Mouse (Mus musculus): Measurements from ENCODE around the gene Dvl1. TPM values are rescaled to one million over a fixed set of nuclear protein-coding genes. Genes with fewer than 3 reads are reported as not detected.

The Dvl1 gene
- 83.6 TPM for polyA plus RNA-seq (2021)

- TF ChIP-seq CTCF (IDR thresholded peaks at IDR 0.05), result no peak
- in situ Hi-C loops (cut with MboI; ENCODE audit: low pct_unique_long_range_greater_than_20kb), result no loop called here
- ChIA-PET CTCF (interaction anchor here (1.0 to 1.3 kb wide), 2 partner anchors 13 to 15 kb away, joined by 3 to 6 read pairs; no protein-coding TSS in a partner anchor), POLR2A (interaction anchor here (0.9 kb wide), 1 partner anchor 15 kb away, joined by 3 read pairs; no protein-coding TSS in a partner anchor)
- ATAC-seq, result peak; percentile 78
- H3K27me3 ChIP-seq, result no peaks in the 10 kb centered on the region
- no peak for DNase-seq (ENCODE audit: low read depth, low spot score)
Observed at GRCm38 (mm10) chr4:155846871-155847578, at the start of gene Dvl1. Dvl1 (plus strand) TSS chr4:155847402.

DNA sequence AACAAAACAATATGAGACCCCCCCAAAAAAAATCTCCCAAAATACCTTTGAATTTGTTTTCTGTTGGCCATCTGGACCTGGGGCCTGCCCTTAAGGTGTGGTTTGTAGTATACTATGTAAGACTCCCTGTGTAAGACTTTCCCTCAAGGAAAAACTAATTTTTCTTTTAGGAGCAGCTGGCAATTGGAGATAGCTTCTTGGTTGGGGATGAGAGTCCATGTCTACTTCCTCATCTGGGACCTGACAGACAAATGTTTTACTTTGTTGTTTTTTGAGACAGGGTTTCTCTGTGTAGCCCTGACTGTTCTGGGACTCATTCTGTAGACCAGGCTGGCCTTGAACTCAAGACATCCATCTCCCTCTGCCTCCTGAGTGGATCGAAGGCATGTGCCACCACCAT, 45.1 kb upstream of the Dvl1 start:
- ATAC-seq (no peak), DNase-seq (ENCODE audit: low read depth, low spot score) (no peak)
- TF ChIP-seq CTCF (IDR thresholded peaks at IDR 0.05), result no peak
- in situ Hi-C loops (cut with MboI; ENCODE audit: low pct_unique_long_range_greater_than_20kb), result no loop called here
- CTCF ChIA-PET, result interaction anchor here (1.3 to 1.4 kb wide), 3 partner anchors 8 to 22 kb away, joined by 4 read pairs; no protein-coding TSS in a partner anchor
- no peaks in the 10 kb centered on the region for H3K27me3 ChIP-seq
- POLR2A ChIA-PET, result interaction anchor here (0.7 kb wide), 1 partner anchor 41 kb away, joined by 3 read pairs; no protein-coding TSS in a partner anchor

DNA sequence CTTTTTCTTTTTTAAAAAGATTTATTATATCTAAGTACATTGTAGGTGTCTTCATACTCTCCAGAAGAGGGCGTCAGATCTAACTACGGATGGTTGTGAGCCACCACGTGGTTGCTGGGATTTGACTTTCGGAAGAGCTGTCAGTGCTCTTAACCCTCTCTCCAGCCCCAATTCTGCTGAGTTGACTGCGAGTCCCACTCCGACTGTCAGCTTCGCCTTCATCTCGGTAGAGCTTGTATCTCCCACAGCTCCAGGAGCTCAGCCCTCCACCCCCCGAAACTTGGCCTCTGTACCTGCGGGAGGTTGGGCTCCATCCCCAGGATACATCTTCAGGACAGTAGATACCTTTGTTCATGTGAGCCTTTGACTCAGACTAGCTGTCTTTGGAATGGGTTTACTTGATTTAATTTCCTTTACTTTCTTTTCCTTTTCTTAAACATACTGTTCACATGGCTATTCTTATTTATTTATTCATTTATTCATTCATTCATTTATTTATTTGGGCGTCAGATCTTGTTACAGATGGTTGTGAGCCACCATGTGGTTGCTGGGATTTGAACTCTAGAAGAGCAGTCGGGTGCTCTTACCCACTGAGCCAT, 44.4 kb upstream of the Dvl1 start, which contains the start of gene Mrpl20:
TSS of gene Mrpl20 (plus strand) at position 138 of the 599 bp plus-strand sequence.
- in situ Hi-C loops (cut with MboI; ENCODE audit: low pct_unique_long_range_greater_than_20kb), result no loop called here
- H3K27me3 ChIP-seq, result no peaks in the 10 kb centered on the region
- ATAC-seq, result peak; percentile 47
- TF ChIP-seq CTCF (IDR thresholded peaks at IDR 0.05), result no peak
- peak; percentile 30 for DNase-seq (ENCODE audit: low read depth, low spot score)
- CTCF ChIA-PET, result interaction anchor here (1.1 to 1.4 kb wide), 4 partner anchors 8 to 23 kb away, joined by 3 to 4 read pairs (median 4); no protein-coding TSS in a partner anchor
- POLR2A ChIA-PET, result interaction anchor here (0.7 kb wide), 1 partner anchor 41 kb away, joined by 3 read pairs; no protein-coding TSS in a partner anchor

GRCm38 (mm10) chr4:155803340-155804041, 43.7 kb upstream of the Dvl1 start:
- peak; percentile 56 for DNase-seq (ENCODE audit: low read depth, low spot score)
- in situ Hi-C loops (cut with MboI; ENCODE audit: low pct_unique_long_range_greater_than_20kb), result no loop called here
- peak; percentile 51 for ATAC-seq
- POLR2A ChIA-PET, result interaction anchor here (1.1 kb wide), 1 partner anchor 9 kb away, joined by 3 read pairs; the partner anchor contains the start of gene Ccnl2
- CTCF ChIA-PET, result interaction anchor here (1.1 to 1.4 kb wide), 4 partner anchors 7 to 23 kb away, joined by 3 to 4 read pairs (median 4); no protein-coding TSS in a partner anchor
- H3K27me3 ChIP-seq, result no peaks in the 10 kb centered on the region
- TF ChIP-seq CTCF (IDR thresholded peaks at IDR 0.05), result no peak

DNA sequence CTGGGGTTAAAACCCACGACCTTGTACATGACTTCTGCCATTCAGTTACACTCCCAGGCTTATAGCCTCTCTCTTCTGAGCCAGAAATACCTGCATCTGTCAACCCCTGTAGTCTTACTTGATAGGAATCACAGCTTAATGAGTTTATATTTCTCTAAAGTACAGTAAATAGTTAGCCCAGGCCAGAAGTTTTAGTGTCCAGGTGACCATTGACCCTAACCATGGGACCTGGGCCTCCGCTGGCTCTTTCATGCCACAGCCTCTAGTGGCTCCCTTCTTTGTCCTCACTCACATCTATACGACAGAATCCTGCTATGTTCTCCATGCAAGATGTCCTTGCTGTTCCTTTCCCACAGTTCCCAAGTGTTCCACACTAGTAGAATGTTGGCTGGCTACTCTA, 39.4 kb upstream of the Dvl1 start:
- ChIA-PET CTCF (no interaction called here), POLR2A (no interaction called here)
- H3K27me3 ChIP-seq, result no peaks in the 10 kb centered on the region
- in situ Hi-C loops (cut with MboI; ENCODE audit: low pct_unique_long_range_greater_than_20kb), result no loop called here
- TF ChIP-seq CTCF (IDR thresholded peaks at IDR 0.05), result no peak
- DNase-seq (ENCODE audit: low read depth, low spot score) (no peak), ATAC-seq (no peak)

DNA sequence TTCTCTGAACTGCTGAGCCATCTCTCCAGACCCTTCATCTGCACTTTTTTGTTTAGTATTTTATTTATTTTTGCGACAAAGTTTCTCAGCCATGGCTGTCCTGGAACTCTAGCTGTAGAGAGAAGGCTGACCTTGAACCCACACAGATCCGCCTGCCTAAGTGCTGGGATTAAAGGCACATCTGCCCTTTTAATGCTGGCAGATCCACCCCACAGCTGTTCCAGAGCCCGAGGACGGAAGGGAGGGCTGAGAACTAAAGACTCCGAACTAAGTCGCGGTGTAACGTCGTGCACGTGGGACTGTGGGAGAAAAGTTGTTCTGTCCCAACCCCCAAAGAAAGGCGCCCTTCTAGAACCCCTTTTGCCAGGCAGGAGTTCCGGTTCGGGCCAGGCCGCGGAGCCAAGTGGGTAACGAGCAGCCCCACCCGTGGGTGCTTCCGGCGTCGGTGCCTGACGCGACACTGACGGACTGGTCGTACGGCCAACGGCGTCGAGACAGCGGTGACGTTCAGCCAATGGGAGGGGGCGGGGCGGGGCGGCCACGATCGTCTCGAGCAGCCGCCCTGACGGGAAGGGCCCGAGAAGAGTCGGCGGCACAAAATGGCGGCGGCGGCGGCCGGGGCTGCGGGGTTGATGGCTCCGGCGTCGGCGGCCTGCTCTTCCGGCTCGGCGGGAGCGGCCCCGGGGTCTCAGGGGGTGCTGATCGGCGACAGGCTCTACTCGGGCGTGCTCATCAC, 35.1 kb upstream of the Dvl1 start, which contains the start of gene Ccnl2:
TSS of gene Ccnl2 (plus strand) at position 561 of the 736 bp plus-strand sequence.
- DNase-seq (ENCODE audit: low read depth, low spot score), result peak; percentile 80
- ChIA-PET POLR2A (interaction anchor here (0.7 to 1.0 kb wide), 2 partner anchors 8 to 12 kb away, joined by 3 to 4 read pairs; no protein-coding TSS in a partner anchor), CTCF (interaction anchor here (1.4 to 1.6 kb wide), 2 partner anchors 9 kb away, joined by 3 to 4 read pairs; partner anchors contain the start of gene Mrpl20)
- in situ Hi-C loops (cut with MboI; ENCODE audit: low pct_unique_long_range_greater_than_20kb), result no loop called here
- H3K27me3 ChIP-seq, result no peaks in the 10 kb centered on the region
- no peak for TF ChIP-seq CTCF (IDR thresholded peaks at IDR 0.05)
- peak; percentile 92 for ATAC-seq

- ChIA-PET POLR2A (interaction anchor here (0.7 to 1.0 kb wide), 3 partner anchors 9 to 12 kb away, joined by 3 to 4 read pairs (median 3); no protein-coding TSS in a partner anchor), CTCF (interaction anchor here (1.4 to 1.5 kb wide), 2 partner anchors 9 to 12 kb away, joined by 3 to 4 read pairs; no protein-coding TSS in a partner anchor)
- no peak for ATAC-seq
- no peak for TF ChIP-seq CTCF (IDR thresholded peaks at IDR 0.05)
- in situ Hi-C loops (cut with MboI; ENCODE audit: low pct_unique_long_range_greater_than_20kb), result no loop called here
- H3K27me3 ChIP-seq, result no peaks in the 10 kb centered on the region
- DNase-seq (ENCODE audit: low read depth, low spot score), result no peak
Observed at GRCm38 (mm10) chr4:155812665-155813181, 34.5 kb upstream of the Dvl1 start.

GRCm38 (mm10) chr4:155817533-155817932, 29.7 kb upstream of the Dvl1 start:
- ChIA-PET CTCF (no interaction called here), POLR2A (no interaction called here)
- ATAC-seq, result no peak
- in situ Hi-C loops (cut with MboI; ENCODE audit: low pct_unique_long_range_greater_than_20kb), result no loop called here
- no peak for DNase-seq (ENCODE audit: low read depth, low spot score)
- no peaks in the 10 kb centered on the region for H3K27me3 ChIP-seq
- no peak for TF ChIP-seq CTCF (IDR thresholded peaks at IDR 0.05)

- H3K27me3 ChIP-seq, result no peaks in the 10 kb centered on the region
- DNase-seq (ENCODE audit: low read depth, low spot score), result no peak
- CTCF ChIA-PET, result interaction anchor here (1.2 kb wide), 1 partner anchor 9 kb away, joined by 3 read pairs; the partner anchor contains the start of gene Ccnl2
- POLR2A ChIA-PET, result no interaction called here
- TF ChIP-seq CTCF (IDR thresholded peaks at IDR 0.05), result no peak
- in situ Hi-C loops (cut with MboI; ENCODE audit: low pct_unique_long_range_greater_than_20kb), result no loop called here
- ATAC-seq, result no peak
Observed at GRCm38 (mm10) chr4:155821025-155821424, 26.2 kb upstream of the Dvl1 start.
